Mouse (Mus musculus) kidney, embryonic 16.5 days (tissue): Measurements from ENCODE around the gene Sec24b. TPM values are rescaled to one million over a fixed set of nuclear protein-coding genes. Genes with fewer than 3 reads are reported as not detected.

ENCODE experiments used
- ATAC-seq: fragments of 200-750 bp; cut with Nextera tagmentation; 2 replicates; pipeline ENCODE4 v1.8.0; 2017; ENCODE audit warnings: moderate TSS enrichment; ENCODE audit not compliant: low FRiP score, low TSS enrichment
- H3K27ac ChIP-seq: fragments of 300-500 bp; sonication (generic); 2 replicates; pipeline ENCODE4 v1.5.1; 2014; ENCODE audit warnings: low read length
- H3K27me3 ChIP-seq: fragments of 300-500 bp; sonication (generic); 2 replicates; pipeline ENCODE4 v1.6.1; 2014; ENCODE audit warnings: low read length, control low read depth, mixed read lengths; ENCODE audit not compliant: insufficient read depth
- H3K36me3 ChIP-seq: fragments of 300-500 bp; sonication (generic); 2 replicates; pipeline ENCODE4 v1.6.1; 2014; ENCODE audit warnings: low read length, control low read depth, mixed read lengths; ENCODE audit not compliant: insufficient read depth
- H3K4me1 ChIP-seq: fragments of 300-500 bp; sonication (generic); 2 replicates; pipeline ENCODE4 v1.6.1; 2014; ENCODE audit warnings: low read length, control low read depth, mixed read lengths; ENCODE audit not compliant: insufficient read depth
- H3K4me2 ChIP-seq: fragments of 300-500 bp; sonication (generic); replicated peaks from 2 replicates; pipeline ENCODE4 v1.6.1; 2014; ENCODE audit warnings: low read depth, low read length
- H3K4me3 ChIP-seq: fragments of 300-500 bp; sonication (generic); 2 replicates; pipeline ENCODE4 v1.5.1; 2014; ENCODE audit warnings: mild to moderate bottlenecking, low read length
- H3K9ac ChIP-seq: fragments of 300-500 bp; sonication (generic); replicated peaks from 2 replicates; pipeline ENCODE4 v1.6.1; 2014; ENCODE audit warnings: low read length
- H3K9me3 ChIP-seq: fragments of 300-500 bp; sonication (generic); 2 replicates; pipeline ENCODE4 v1.6.1; 2016; ENCODE audit warnings: low read length, control low read depth
- WGBS: fragments of 180-500 bp; shearing (Covaris S2); extraction: QIAGEN DNeasy Blood & Tissue Kit; methylation state at CpG from one replicate; pipeline ENCODE4 v1.1.7; 2014; 5-methylcytosine and 5-hydroxymethylcytosine counted together
- polyA plus RNA-seq: library from polyadenylated mRNA; unstranded; fragments of >200 nt; fragmentation: Nextera tagmentation; extraction: Ambion mirVana; gene quantifications from 2 replicates; pipeline ENCODE4 v1.2.1, GENCODE M21; 2015

The Sec24b gene
- polyA plus RNA-seq, 1 experiment from 2014 or later, result 35.3 TPM

DNA sequence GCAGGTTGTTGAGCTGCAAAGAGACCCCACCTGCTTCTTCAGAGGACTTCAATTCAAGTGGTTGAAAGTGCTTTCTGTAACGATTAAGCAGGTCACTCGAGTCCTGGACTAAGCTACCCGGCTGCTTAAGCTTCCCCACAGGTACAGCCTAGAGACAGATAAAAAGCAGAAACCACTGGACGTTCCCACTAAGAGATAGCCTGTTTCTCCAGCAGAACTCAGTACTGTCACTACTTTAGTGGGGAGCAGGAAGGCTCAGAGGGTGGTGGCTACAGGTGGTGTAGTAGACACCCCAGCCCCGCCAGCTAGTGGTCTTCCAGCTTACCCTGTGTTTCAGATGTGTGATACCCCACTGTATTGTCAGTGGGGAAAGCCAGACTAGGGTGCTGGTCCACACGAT is 19.3 kb upstream of the Sec24b start:
- 79% methylated on average over 6 of the region's 6 CpGs for WGBS
- Histone ChIP-seq H3K4me3 (no peak overlapping the region), H3K9ac (no peak overlapping the region), H3K9me3 (peaks cover 6% of the 10 kb centered on the region; the same call in 1 of the 2 replicates), H3K4me1 (no peaks in the 10 kb centered on the region), H3K36me3 (no peaks in the 10 kb centered on the region), H3K27me3 (no peaks in the 10 kb centered on the region; the same call in 1 of the 2 replicates), H3K4me2 (no peak overlapping the region), H3K27ac (no peak overlapping the region)
- ATAC-seq, result no peak

DNA sequence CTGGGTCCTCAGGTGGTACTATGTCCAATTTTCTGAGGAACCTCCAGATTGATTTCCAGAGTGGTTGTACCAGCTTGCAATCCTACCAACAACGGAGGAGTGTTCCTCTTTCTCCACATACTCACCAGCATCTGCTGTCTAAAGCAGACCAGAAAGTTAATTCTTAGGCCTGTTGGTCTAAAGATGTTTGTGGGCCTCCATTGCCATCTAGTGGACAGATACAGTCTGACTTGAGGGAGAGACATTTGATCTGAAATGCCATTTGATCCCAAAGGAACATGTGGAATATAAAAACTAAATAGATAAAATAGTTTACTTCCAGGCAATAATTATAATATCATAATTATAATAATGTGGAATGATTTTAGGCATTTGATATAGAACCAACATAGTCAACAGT is 18.4 kb upstream of the Sec24b start:
- no peak for ATAC-seq
- Histone ChIP-seq H3K9ac (no peak overlapping the region), H3K27ac (no peak overlapping the region), H3K27me3 (no peaks in the 10 kb centered on the region; the same call in 1 of the 2 replicates), H3K4me3 (no peak overlapping the region), H3K4me1 (no peaks in the 10 kb centered on the region), H3K36me3 (no peaks in the 10 kb centered on the region), H3K4me2 (no peak overlapping the region), H3K9me3 (no peaks in the 10 kb centered on the region)
- WGBS, result 4% methylated on average over 1 of the region's 1 CpGs

DNA sequence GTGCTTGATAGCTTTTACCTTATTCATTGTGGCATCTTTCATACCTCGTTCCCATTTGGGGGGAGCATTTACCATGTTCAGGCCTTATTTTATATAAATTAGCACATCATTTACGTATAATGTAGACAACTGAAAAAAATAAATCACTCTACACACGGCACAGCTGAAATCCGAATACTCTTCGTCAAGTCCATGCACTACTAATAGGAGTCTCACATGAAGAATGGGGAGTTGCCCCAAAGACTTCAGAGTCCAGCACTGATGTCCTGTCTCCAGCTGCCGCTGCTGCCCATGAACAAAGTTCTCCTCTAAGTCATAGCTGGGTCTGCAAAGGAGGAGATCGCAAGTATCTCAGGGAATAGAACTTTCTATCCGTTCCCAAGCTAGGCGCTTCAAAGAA is 15.9 kb upstream of the Sec24b start:
- H3K4me1 ChIP-seq, result no peaks in the 10 kb centered on the region
- no peak overlapping the region for H3K4me2 ChIP-seq
- no peaks in the 10 kb centered on the region; the same call in 1 of the 2 replicates for H3K27me3 ChIP-seq
- no peak for ATAC-seq
- 88% methylated on average over 9 of the region's 9 CpGs for WGBS
- no peaks in the 10 kb centered on the region for H3K9me3 ChIP-seq
- no peaks in the 10 kb centered on the region for H3K36me3 ChIP-seq
- no peak overlapping the region for H3K9ac ChIP-seq
- no peak overlapping the region for H3K27ac ChIP-seq
- no peak overlapping the region for H3K4me3 ChIP-seq

DNA sequence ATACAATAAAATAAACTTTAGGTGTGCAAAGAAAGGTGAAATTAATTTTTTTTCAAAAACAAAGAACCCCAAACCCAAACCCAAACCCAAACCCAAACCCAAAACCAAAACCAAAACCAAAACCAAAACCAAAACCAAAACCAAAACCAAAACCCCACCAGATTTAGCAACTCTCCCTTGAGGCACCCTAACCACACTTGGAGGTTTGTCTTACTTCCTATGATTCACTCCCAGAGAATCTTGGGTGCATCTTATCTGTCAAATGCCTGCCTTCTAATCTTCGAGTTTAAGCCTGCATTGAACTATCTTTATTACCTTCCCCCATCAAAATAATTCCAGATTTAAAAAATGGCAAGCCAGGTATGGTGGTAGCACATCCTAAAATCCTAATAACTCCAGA is 14.4 kb upstream of the Sec24b start:
- H3K27ac ChIP-seq, result no peak overlapping the region
- no peak for ATAC-seq
- no peak overlapping the region for H3K4me3 ChIP-seq
- 60% methylated on average over 1 of the region's 1 CpGs for WGBS
- no peaks in the 10 kb centered on the region for H3K27me3 ChIP-seq
- no peaks in the 10 kb centered on the region for H3K36me3 ChIP-seq
- H3K9me3 ChIP-seq, result no peaks in the 10 kb centered on the region
- H3K9ac ChIP-seq, result no peak overlapping the region
- H3K4me2 ChIP-seq, result no peak overlapping the region
- no peaks in the 10 kb centered on the region for H3K4me1 ChIP-seq

DNA sequence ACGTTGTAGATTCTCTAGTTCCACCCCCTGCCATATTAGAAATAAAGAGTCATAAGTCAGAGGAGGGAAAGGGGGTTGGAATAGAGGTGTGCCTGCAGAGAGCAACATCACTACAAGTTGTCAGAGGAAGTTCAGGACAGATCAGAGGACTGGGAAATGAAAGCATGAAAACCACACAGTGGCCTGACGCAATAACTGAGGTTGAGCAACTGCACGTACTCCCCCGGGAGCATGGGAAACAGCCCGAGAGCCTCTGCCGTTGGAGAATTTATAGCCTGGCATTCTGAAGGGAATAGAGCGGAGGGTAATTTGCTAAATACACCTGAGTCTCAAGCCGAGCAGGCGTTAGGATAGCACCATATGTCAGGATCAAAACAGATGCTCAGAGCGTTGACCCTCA is 11.7 kb upstream of the Sec24b start:
- no peaks in the 10 kb centered on the region for H3K36me3 ChIP-seq
- no peak for ATAC-seq
- no peaks in the 10 kb centered on the region for H3K9me3 ChIP-seq
- WGBS, result 18% methylated on average over 10 of the region's 10 CpGs
- no peaks in the 10 kb centered on the region for H3K4me1 ChIP-seq
- no peak overlapping the region for H3K9ac ChIP-seq
- peak overlapping the region; percentile 25; the same call in 1 of the 2 replicates for H3K4me2 ChIP-seq
- no peaks in the 10 kb centered on the region for H3K27me3 ChIP-seq
- no peak overlapping the region for H3K27ac ChIP-seq
- H3K4me3 ChIP-seq, result no peak overlapping the region

DNA sequence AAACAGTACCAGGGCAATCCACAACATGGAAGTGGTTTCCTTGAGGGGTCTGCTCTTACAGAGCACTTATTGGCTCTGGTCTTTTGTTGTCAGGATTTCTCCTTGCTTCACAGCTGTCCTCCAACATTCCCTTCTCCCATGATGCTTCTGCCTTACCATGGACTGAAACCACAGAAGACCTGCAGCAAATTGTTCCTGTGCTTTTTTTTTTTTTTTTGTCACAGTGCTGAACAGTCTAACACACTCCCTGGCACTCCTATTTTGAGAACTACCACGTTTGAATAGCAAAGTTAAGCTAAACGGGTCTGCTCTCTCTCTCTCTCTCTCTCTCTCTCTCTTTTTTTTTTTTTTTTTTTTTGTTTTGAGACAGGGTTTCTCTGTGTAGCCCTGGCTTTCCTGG is 10.6 kb upstream of the Sec24b start:
- Histone ChIP-seq H3K9me3 (no peaks in the 10 kb centered on the region), H3K36me3 (no peaks in the 10 kb centered on the region), H3K4me1 (no peaks in the 10 kb centered on the region), H3K27ac (no peak overlapping the region), H3K9ac (no peak overlapping the region), H3K27me3 (no peaks in the 10 kb centered on the region), H3K4me2 (no peak overlapping the region), H3K4me3 (no peak overlapping the region)
- WGBS, result 71% methylated on average over 2 of the region's 2 CpGs
- no peak for ATAC-seq

DNA sequence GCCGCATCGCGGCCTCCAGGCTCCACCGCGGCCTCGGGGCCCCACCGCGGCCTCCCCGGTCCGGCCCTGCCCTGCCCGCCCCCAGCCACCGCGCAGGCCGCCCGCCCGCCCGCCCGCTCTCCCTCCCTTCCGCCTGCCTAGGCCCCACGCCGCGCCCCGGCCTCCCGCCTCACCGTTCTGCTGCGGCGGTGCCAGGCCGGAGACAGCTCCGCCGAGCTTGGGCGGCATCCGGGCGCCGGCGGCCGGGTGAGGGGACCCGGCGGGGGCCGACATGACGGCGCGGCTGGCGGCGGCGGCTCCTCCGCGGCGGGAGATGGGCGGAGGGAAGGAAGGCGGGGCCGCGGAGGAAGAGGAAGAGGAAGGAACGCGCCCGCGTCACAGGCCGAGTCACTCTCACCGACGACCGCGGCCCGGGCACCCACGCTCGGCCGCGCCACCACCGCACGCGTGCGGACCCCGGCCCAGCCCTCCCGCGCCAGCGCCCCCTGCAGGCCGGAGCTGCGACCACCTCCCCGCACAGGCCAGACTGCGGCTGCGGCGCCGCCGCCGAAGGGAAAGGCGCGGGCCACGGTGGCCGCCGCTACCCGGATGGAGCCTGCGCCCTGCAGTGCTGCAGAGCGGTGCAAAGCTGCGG is 840 bp downstream of the Sec24b start:
- Histone ChIP-seq H3K36me3 (no peaks in the 10 kb centered on the region), H3K27ac (peak overlapping the region; percentile 96), H3K4me1 (peaks cover 47% of the 10 kb centered on the region), H3K4me3 (peak overlapping the region; percentile 66), H3K9ac (peak overlapping the region; percentile 95), H3K4me2 (peak overlapping the region; percentile 73), H3K9me3 (no peaks in the 10 kb centered on the region), H3K27me3 (no peaks in the 10 kb centered on the region)
- ATAC-seq, result peak; percentile 96
- under 1% methylated on average over 33 of the region's 92 CpGs for WGBS

DNA sequence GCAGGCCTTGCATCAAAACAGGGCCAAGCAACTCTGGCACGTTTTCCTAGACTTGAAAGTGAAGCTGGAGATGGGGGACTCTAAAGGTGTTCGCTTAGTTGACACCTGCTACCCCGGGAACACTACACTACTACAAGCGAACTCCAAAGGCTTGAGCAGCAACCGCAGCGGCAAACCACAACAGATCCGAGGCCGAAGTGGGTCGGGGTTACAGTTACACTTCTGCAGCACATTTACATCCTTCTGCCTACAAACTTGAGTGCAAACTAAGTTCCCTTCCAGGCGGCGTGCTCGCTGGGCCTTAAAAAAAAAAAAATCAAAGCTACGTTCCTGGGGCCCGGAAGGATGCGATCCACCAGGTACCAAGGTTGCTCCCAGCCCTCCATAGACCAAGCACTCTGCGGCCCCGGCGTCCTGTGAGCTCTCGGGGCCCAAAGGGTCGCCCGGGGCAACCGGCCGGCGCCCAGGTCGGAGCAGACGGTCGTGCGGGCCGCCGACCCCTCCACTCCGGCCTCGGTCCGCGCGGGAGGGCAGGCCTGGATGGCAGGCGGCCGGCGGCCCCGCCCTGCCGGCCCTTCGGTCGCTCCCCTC is 1.5 kb downstream of the Sec24b start:
- Histone ChIP-seq H3K27ac (peak overlapping the region; percentile 96), H3K36me3 (no peaks in the 10 kb centered on the region), H3K27me3 (no peaks in the 10 kb centered on the region), H3K9me3 (no peaks in the 10 kb centered on the region), H3K4me1 (peaks cover 53% of the 10 kb centered on the region), H3K9ac (peak overlapping the region; percentile 95), H3K4me3 (peak overlapping the region; percentile 66), H3K4me2 (peak overlapping the region; percentile 73)
- peak; percentile 50; the same call in 1 of the 2 replicates for ATAC-seq
- WGBS, result under 1% methylated on average over 33 of the region's 42 CpGs

DNA sequence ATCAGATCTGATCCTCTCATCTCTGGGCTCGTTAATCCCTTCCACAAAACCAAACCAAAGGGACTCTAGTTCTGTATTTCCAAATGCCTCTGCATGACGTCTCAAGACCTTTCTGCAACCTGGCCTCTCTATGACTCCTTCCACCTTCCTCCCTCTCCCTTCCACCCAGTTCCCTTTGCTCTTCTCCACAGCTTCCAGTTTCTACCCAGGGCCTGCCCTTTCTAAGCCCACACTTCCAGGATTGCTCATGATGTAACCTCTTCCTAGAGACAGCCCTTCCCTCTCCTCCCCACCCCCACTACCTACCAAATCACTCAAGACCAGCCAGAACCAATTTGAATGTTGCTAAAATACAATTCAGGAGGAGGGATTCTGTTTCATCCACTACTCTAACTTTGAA is 2.9 kb downstream of the Sec24b start:
- H3K36me3 ChIP-seq, result no peaks in the 10 kb centered on the region
- H3K4me1 ChIP-seq, result peaks cover 67% of the 10 kb centered on the region
- H3K4me3 ChIP-seq, result no peak overlapping the region
- 50% methylated on average over 2 of the region's 2 CpGs for WGBS
- H3K4me2 ChIP-seq, result peak overlapping the region; percentile 73; the same call in 1 of the 2 replicates
- no peaks in the 10 kb centered on the region for H3K9me3 ChIP-seq
- H3K27ac ChIP-seq, result no peak overlapping the region
- no peaks in the 10 kb centered on the region for H3K27me3 ChIP-seq
- no peak for ATAC-seq
- H3K9ac ChIP-seq, result no peak overlapping the region; the same call in 1 of the 2 replicates
